Mouse (Mus musculus): ENCODE results near the gene Tagln2. TPM values are rescaled to one million over a fixed set of nuclear protein-coding genes. Genes with fewer than 3 reads are reported as not detected.

The Tagln2 gene
- polyA plus RNA-seq (2015; fragmentation: Nextera tagmentation; extraction: Ambion mirVana), result 121 and 125 TPM in 2 replicates

DNA sequence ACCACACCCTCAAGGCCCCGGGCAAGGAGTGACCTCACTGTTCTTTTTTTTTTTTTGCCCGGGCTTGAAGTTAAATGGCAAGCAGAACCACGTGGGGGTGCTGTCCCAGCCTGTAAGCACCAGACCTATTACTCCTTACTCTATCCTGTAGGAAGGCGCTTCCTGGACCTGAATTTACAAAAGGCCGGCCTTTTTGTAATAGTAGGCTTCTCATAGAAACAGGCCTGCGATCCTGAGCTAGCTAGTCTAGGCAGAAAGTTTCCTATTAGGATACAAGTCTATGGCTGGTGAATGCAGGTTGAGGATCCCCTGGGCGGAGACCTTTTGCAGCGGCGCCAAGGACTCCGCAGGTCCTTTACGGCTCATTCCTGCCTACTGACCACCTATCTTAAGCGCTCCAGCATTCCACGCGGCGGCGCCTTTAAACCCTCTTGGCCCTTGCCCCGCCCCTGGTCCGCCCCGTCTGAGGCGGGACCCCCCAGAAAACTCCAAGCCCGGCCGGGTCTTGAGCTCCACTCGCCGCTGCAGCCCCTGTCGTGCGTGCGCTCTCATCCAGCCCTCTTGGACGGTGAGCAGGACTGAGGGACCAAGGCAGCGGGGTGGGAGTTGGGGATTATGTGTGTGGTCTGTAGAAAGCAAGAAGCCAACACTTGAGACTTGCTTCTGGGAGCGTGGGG lies at the start of gene Tagln2:
TSS of gene Tagln2 (plus strand) at position 283 of the 677 bp plus-strand sequence.
- peaks cover 37% of the 10 kb centered on the region for H3K4me1 ChIP-seq (replicated peaks)
- 1% methylated on average over 30 of the region's 30 CpGs for WGBS (ENCODE audit: insufficient replicate concordance)
- H3K27me3 ChIP-seq, result peaks cover 42% of the 10 kb centered on the region
- peak; percentile 54 for ATAC-seq (ENCODE audit: insufficient read depth)
- H3K27ac ChIP-seq (replicated peaks), result peak within 1 kb of the TSS; percentile 72
- no peaks in the 10 kb centered on the region for H3K9me3 ChIP-seq (replicated peaks)
- H3K9ac ChIP-seq, result peak within 1 kb of the TSS; percentile 54; the same call in 1 of the 2 replicates
- peak within 1 kb of the TSS; percentile 65 for H3K4me2 ChIP-seq
- peak within 1 kb of the TSS; percentile 63 for H3K4me3 ChIP-seq (replicated peaks)
- peaks cover 3% of the 10 kb centered on the region; the same call in 1 of the 2 replicates for H3K36me3 ChIP-seq (replicated peaks)

GRCm38 (mm10) chr1:172450226-172450625 lies 49.6 kb upstream of the Tagln2 start:
- WGBS (ENCODE audit: insufficient replicate concordance), result 21% methylated on average over 2 of the region's 2 CpGs
- Histone ChIP-seq H3K9me3 (replicated peaks) (no peaks in the 10 kb centered on the region), H3K4me3 (replicated peaks) (no peak overlapping the region), H3K4me1 (replicated peaks) (no peaks in the 10 kb centered on the region), H3K36me3 (replicated peaks) (no peaks in the 10 kb centered on the region), H3K27ac (replicated peaks) (no peak overlapping the region), H3K4me2 (no peak overlapping the region), H3K27me3 (no peaks in the 10 kb centered on the region), H3K9ac (no peak overlapping the region)
- ATAC-seq (ENCODE audit: insufficient read depth), result no peak

GRCm38 (mm10) chr1:172450848-172451470 lies 48.9 kb upstream of the Tagln2 start:
- no peaks in the 10 kb centered on the region for H3K27me3 ChIP-seq
- 16% methylated on average over 17 of the region's 17 CpGs for WGBS (ENCODE audit: insufficient replicate concordance)
- peak overlapping the region; percentile 20; the same call in 1 of the 2 replicates for H3K4me2 ChIP-seq
- ATAC-seq (ENCODE audit: insufficient read depth), result no peak
- H3K9ac ChIP-seq, result no peak overlapping the region
- H3K4me1 ChIP-seq (replicated peaks), result no peaks in the 10 kb centered on the region
- H3K36me3 ChIP-seq (replicated peaks), result no peaks in the 10 kb centered on the region
- no peak overlapping the region for H3K4me3 ChIP-seq (replicated peaks)
- no peak overlapping the region for H3K27ac ChIP-seq (replicated peaks)
- no peaks in the 10 kb centered on the region for H3K9me3 ChIP-seq (replicated peaks)

DNA sequence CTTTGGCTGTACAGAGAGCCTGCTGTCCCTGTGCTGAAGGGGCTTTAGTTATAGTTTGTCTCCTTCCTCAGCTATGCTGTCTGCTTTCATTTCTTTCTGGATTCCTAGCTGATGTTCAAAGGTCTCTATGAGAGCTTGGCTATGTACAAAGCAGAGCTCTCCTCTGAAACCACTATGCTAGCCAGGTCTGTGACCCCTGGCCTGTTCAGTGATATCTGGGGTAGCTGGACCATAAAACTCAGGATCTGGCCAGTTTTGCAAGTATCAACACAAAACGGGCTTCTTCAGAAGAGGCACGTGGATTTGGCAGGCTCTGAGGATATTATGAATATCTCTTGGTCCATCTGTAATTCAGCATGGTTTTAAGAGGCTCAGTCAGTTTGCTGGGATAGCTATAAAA lies 46.9 kb upstream of the Tagln2 start:
- no peaks in the 10 kb centered on the region for H3K4me1 ChIP-seq (replicated peaks)
- no peaks in the 10 kb centered on the region for H3K9me3 ChIP-seq (replicated peaks)
- H3K4me2 ChIP-seq, result no peak overlapping the region
- ATAC-seq (ENCODE audit: insufficient read depth), result no peak
- 32% methylated on average over 2 of the region's 2 CpGs for WGBS (ENCODE audit: insufficient replicate concordance)
- no peaks in the 10 kb centered on the region for H3K27me3 ChIP-seq
- no peak overlapping the region for H3K27ac ChIP-seq (replicated peaks)
- H3K9ac ChIP-seq, result no peak overlapping the region
- no peak overlapping the region for H3K4me3 ChIP-seq (replicated peaks)
- no peaks in the 10 kb centered on the region for H3K36me3 ChIP-seq (replicated peaks)

GRCm38 (mm10) chr1:172453810-172454209 lies 46.0 kb upstream of the Tagln2 start:
- 62% methylated on average over 2 of the region's 2 CpGs for WGBS (ENCODE audit: insufficient replicate concordance)
- Histone ChIP-seq H3K27me3 (no peaks in the 10 kb centered on the region), H3K4me1 (replicated peaks) (no peaks in the 10 kb centered on the region), H3K36me3 (replicated peaks) (no peaks in the 10 kb centered on the region), H3K27ac (replicated peaks) (no peak overlapping the region), H3K9me3 (replicated peaks) (no peaks in the 10 kb centered on the region), H3K9ac (no peak overlapping the region), H3K4me2 (no peak overlapping the region), H3K4me3 (replicated peaks) (no peak overlapping the region)
- ATAC-seq (ENCODE audit: insufficient read depth), result no peak

GRCm38 (mm10) chr1:172455416-172455815 lies 44.4 kb upstream of the Tagln2 start:
- Histone ChIP-seq H3K4me1 (replicated peaks) (no peaks in the 10 kb centered on the region), H3K27ac (replicated peaks) (no peak overlapping the region), H3K36me3 (replicated peaks) (no peaks in the 10 kb centered on the region), H3K9ac (no peak overlapping the region), H3K9me3 (replicated peaks) (no peaks in the 10 kb centered on the region), H3K27me3 (no peaks in the 10 kb centered on the region), H3K4me3 (replicated peaks) (no peak overlapping the region), H3K4me2 (no peak overlapping the region)
- WGBS (ENCODE audit: insufficient replicate concordance), result 9% methylated on average over 4 of the region's 4 CpGs
- no peak for ATAC-seq (ENCODE audit: insufficient read depth)

- no peak overlapping the region for H3K4me3 ChIP-seq (replicated peaks)
- H3K9ac ChIP-seq, result no peak overlapping the region
- H3K4me1 ChIP-seq (replicated peaks), result no peaks in the 10 kb centered on the region
- H3K27ac ChIP-seq (replicated peaks), result no peak overlapping the region
- no peaks in the 10 kb centered on the region for H3K36me3 ChIP-seq (replicated peaks)
- H3K4me2 ChIP-seq, result no peak overlapping the region
- peak; percentile 47 for ATAC-seq (ENCODE audit: insufficient read depth)
- 34% methylated on average over 7 of the region's 7 CpGs for WGBS (ENCODE audit: insufficient replicate concordance)
- H3K27me3 ChIP-seq, result no peaks in the 10 kb centered on the region
- no peaks in the 10 kb centered on the region for H3K9me3 ChIP-seq (replicated peaks)
These were observed 43.7 kb upstream of the Tagln2 start for GRCm38 (mm10) chr1:172456001-172456677.

- ATAC-seq (ENCODE audit: insufficient read depth), result no peak
- Histone ChIP-seq H3K36me3 (replicated peaks) (no peaks in the 10 kb centered on the region), H3K4me3 (replicated peaks) (no peak overlapping the region), H3K4me2 (no peak overlapping the region), H3K9ac (no peak overlapping the region), H3K9me3 (replicated peaks) (no peaks in the 10 kb centered on the region), H3K4me1 (replicated peaks) (no peaks in the 10 kb centered on the region), H3K27me3 (no peaks in the 10 kb centered on the region), H3K27ac (replicated peaks) (no peak overlapping the region)
- WGBS (ENCODE audit: insufficient replicate concordance), result 76% methylated on average over 3 of the region's 3 CpGs
These were observed 42.7 kb upstream of the Tagln2 start for GRCm38 (mm10) chr1:172457196-172457595.

- 61% methylated on average over 3 of the region's 3 CpGs for WGBS (ENCODE audit: insufficient replicate concordance)
- no peaks in the 10 kb centered on the region for H3K36me3 ChIP-seq (replicated peaks)
These were observed 41.8 kb upstream of the Tagln2 start for GRCm38 (mm10) chr1:172458041-172458440.

GRCm38 (mm10) chr1:172461602-172462001 lies 38.2 kb upstream of the Tagln2 start:
- H3K4me3 ChIP-seq (replicated peaks), result no peak overlapping the region
- 44% methylated on average over 2 of the region's 2 CpGs for WGBS (ENCODE audit: insufficient replicate concordance)
- H3K36me3 ChIP-seq (replicated peaks), result no peaks in the 10 kb centered on the region
- ATAC-seq (ENCODE audit: insufficient read depth), result no peak
- no peaks in the 10 kb centered on the region for H3K4me1 ChIP-seq (replicated peaks)
- no peak overlapping the region for H3K4me2 ChIP-seq
- no peak overlapping the region for H3K9ac ChIP-seq
- no peak overlapping the region for H3K27ac ChIP-seq (replicated peaks)
- no peaks in the 10 kb centered on the region for H3K9me3 ChIP-seq (replicated peaks)
- no peaks in the 10 kb centered on the region for H3K27me3 ChIP-seq

More at GRCm38 (mm10) chr1:172458041-172458440, 41.8 kb upstream of the Tagln2 start:
- Histone ChIP-seq H3K9me3 (replicated peaks) (no peaks in the 10 kb centered on the region), H3K9ac (no peak overlapping the region), H3K27me3 (no peaks in the 10 kb centered on the region), H3K4me3 (replicated peaks) (no peak overlapping the region), H3K4me1 (replicated peaks) (no peaks in the 10 kb centered on the region), H3K27ac (replicated peaks) (no peak overlapping the region), H3K4me2 (no peak overlapping the region)
- no peak for ATAC-seq (ENCODE audit: insufficient read depth)

GRCm38 (mm10) chr1:172462534-172462933 lies 37.3 kb upstream of the Tagln2 start:
- H3K36me3 ChIP-seq (replicated peaks), result no peaks in the 10 kb centered on the region
- H3K4me3 ChIP-seq (replicated peaks), result no peak overlapping the region
- no peak overlapping the region for H3K9ac ChIP-seq
- ATAC-seq (ENCODE audit: insufficient read depth), result no peak
- 67% methylated on average over 3 of the region's 3 CpGs for WGBS (ENCODE audit: insufficient replicate concordance)
- H3K9me3 ChIP-seq (replicated peaks), result no peaks in the 10 kb centered on the region
- H3K4me1 ChIP-seq (replicated peaks), result no peaks in the 10 kb centered on the region
- H3K27ac ChIP-seq (replicated peaks), result no peak overlapping the region
- H3K27me3 ChIP-seq, result no peaks in the 10 kb centered on the region
- no peak overlapping the region for H3K4me2 ChIP-seq
